Mouse (Mus musculus): ENCODE results near the gene Map2k2.
A peak's percentile ranks its signal among the peaks of the same experiment; 100 is the strongest.

DNA sequence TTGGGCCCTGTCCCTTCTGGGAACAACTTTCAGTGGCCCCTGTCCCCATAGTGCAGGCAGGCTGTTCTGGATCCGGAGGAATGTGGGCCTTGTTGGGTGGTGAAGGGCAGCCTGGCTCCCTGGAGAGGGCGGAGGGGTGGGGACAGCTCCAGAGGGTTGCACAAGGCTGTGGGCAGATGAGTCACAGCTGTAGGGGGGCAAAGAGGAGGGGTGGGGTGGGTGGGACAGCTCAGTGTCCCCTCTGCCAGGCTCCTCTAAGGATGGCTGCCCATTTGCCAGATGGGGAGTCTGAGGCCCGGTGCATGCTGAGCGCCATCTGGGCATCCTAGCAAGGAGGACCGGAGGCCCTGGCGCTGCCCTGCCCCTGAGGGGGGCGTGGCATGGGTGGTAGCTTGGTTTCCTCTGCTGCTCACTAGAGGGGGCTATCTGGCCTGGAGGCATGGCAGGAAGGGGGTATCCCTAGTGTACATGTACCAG lies 37.5 kb downstream of the Map2k2 start:
- TF ChIP-seq CTCF (IDR thresholded peaks at IDR 0.05; ENCODE audit: low read depth), result peak; percentile 21; the same call in 1 of the 2 replicates
- no peak for TF ChIP-seq EP300 (IDR thresholded peaks at IDR 0.05; ENCODE audit: low read depth)

Data from liver, embryonic 14.5 days (tissue).